Mouse (Mus musculus) lung, postnatal 0 days (tissue): ENCODE data around the gene Fbxl17. TPM values are rescaled to one million over a fixed set of nuclear protein-coding genes. Genes with fewer than 3 reads are reported as not detected.

Experiments used
- ATAC-seq: fragments of 200-750 bp; cut with Nextera tagmentation; 2 replicates; pipeline ENCODE4 v1.8.0; 2017; ENCODE audit warnings: moderate library complexity
- DNase-seq: peaks from one replicate; pipeline ENCODE4 v3.0.0-alpha.2; 2016; ENCODE audit warnings: low spot score
- H3K27ac ChIP-seq: fragments of 300-500 bp; sonication (generic); 2 replicates; pipeline ENCODE4 v1.5.1; 2014; ENCODE audit warnings: antibody characterized with exemption, mild to moderate bottlenecking, low read length, mixed read lengths
- H3K27me3 ChIP-seq: fragments of 300-500 bp; sonication (generic); replicated peaks from 2 replicates; pipeline ENCODE4 v1.6.1; 2014; ENCODE audit warnings: low read length, mixed read lengths; ENCODE audit not compliant: insufficient read depth
- H3K36me3 ChIP-seq: fragments of 300-500 bp; sonication (generic); 2 replicates; pipeline ENCODE4 v1.6.1; 2014; ENCODE audit warnings: low read length, mixed read lengths; ENCODE audit not compliant: insufficient read depth
- H3K4me1 ChIP-seq: fragments of 300-500 bp; sonication (generic); 2 replicates; pipeline ENCODE4 v1.6.1; 2014; ENCODE audit warnings: antibody characterized with exemption, low read depth, low read length, mixed read lengths; ENCODE audit not compliant: insufficient read depth
- H3K4me2 ChIP-seq: fragments of 300-500 bp; sonication (generic); replicated peaks from 2 replicates; pipeline ENCODE4 v1.6.1; 2014; ENCODE audit warnings: low read depth, mild to moderate bottlenecking, low read length, moderate library complexity, mixed read lengths
- H3K4me3 ChIP-seq: fragments of 300-500 bp; sonication (generic); 2 replicates; pipeline ENCODE4 v1.5.1; 2014; ENCODE audit warnings: low read depth, low read length
- H3K9ac ChIP-seq: fragments of 300-500 bp; sonication (generic); replicated peaks from 2 replicates; pipeline ENCODE4 v1.6.1; 2014; ENCODE audit warnings: low read depth, mild to moderate bottlenecking
- H3K9me3 ChIP-seq: fragments of 300-500 bp; sonication (generic); 2 replicates; pipeline ENCODE4 v1.6.1; 2016; ENCODE audit warnings: low read length, mixed read lengths
- CTCF ChIP-seq: IDR thresholded peaks from 2 replicates; pipeline ENCODE4 v1.5.1; 2016; ENCODE audit warnings: antibody characterized with exemption, mild to moderate bottlenecking
- EP300 ChIP-seq: IDR thresholded peaks from 2 replicates; pipeline ENCODE4 v1.6.1; 2016; ENCODE audit warnings: antibody characterized with exemption, mild to moderate bottlenecking, control low read depth
- WGBS: fragments of 180-500 bp; shearing (Covaris S2); extraction: QIAGEN DNeasy Blood & Tissue Kit; methylation state at CpG from one replicate; pipeline ENCODE4 v1.1.7; 2014; 5-methylcytosine and 5-hydroxymethylcytosine counted together
- polyA plus RNA-seq: library from polyadenylated mRNA; unstranded; fragments of >200 nt; fragmentation: Nextera tagmentation; extraction: Ambion mirVana; gene quantifications from 2 replicates; pipeline ENCODE4 v1.2.1, GENCODE M21; 2015

The Fbxl17 gene
- polyA plus RNA-seq, 1 experiment from 2014 or later, result 6.9 TPM

DNA sequence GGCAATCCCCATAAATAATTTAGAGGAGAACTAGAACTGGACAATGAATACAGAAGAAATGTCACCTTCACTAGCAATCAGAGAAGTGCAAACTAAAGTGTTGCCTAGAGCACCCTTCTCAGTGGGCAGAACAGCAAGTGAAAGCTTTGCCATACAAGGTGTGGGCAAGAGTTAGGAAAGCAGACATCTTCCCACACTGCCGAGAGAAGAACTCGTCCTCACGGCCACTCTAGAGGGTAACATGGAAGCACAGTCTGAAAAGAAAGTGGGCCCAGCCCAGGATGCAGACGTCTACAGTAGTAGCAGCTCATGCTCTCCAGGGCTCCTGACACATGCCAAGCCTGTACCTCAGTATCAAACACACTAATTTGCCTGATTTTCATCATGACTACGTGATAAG, 387.0 kb downstream of the Fbxl17 start:
- 79% methylated on average over 5 of the region's 5 CpGs for WGBS
- H3K9me3 ChIP-seq, result no peaks in the 10 kb centered on the region

DNA sequence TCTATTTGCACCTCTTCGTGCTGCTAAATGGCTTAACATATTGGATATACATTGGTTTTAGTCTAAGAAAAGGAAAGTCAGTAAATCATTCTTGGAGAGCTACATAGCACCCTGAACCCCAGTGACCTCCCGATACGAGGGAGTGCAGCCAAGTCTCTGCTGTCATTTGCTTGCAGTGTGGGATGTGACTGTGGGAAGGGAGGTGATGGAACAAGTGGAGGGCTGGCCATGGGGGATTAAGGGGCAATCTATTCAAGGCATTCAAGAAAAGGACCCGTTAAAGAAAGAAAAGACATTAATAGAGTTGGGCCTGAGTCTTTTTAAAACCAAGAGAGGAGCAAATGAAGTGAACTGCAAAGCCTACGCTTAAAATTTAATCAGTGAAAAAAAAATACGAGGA, 388.8 kb downstream of the Fbxl17 start:
- Histone ChIP-seq H3K27ac (no peak overlapping the region), H3K4me3 (no peak overlapping the region), H3K4me2 (no peak overlapping the region), H3K36me3 (no peaks in the 10 kb centered on the region), H3K27me3 (no peaks in the 10 kb centered on the region), H3K9me3 (no peaks in the 10 kb centered on the region), H3K9ac (no peak overlapping the region), H3K4me1 (no peaks in the 10 kb centered on the region)
- ATAC-seq (no peak), DNase-seq (no peak)
- TF ChIP-seq EP300 (no peak), CTCF (no peak)
- 55% methylated on average over 6 of the region's 6 CpGs for WGBS

More for the DNA sequence above, 387.0 kb downstream of the Fbxl17 start:
- H3K4me3 ChIP-seq, result no peak overlapping the region
- H3K4me2 ChIP-seq, result no peak overlapping the region
- no peak for DNase-seq
- H3K9ac ChIP-seq, result no peak overlapping the region
- H3K27me3 ChIP-seq, result no peaks in the 10 kb centered on the region
- H3K27ac ChIP-seq, result no peak overlapping the region
- H3K36me3 ChIP-seq, result no peaks in the 10 kb centered on the region
- ATAC-seq, result no peak
- no peak for TF ChIP-seq CTCF
- TF ChIP-seq EP300, result no peak
- no peaks in the 10 kb centered on the region for H3K4me1 ChIP-seq

- no peak overlapping the region for H3K4me2 ChIP-seq
- ATAC-seq, result no peak
- no peak overlapping the region for H3K4me3 ChIP-seq
- H3K9me3 ChIP-seq, result no peaks in the 10 kb centered on the region
- no peak for DNase-seq
- no peak overlapping the region for H3K27ac ChIP-seq
- WGBS, result 88% methylated on average over 7 of the region's 7 CpGs
- no peaks in the 10 kb centered on the region for H3K27me3 ChIP-seq
- TF ChIP-seq CTCF (no peak), EP300 (no peak)
- H3K4me1 ChIP-seq, result no peaks in the 10 kb centered on the region
- H3K36me3 ChIP-seq, result no peaks in the 10 kb centered on the region
- H3K9ac ChIP-seq, result no peak overlapping the region
Observed at GRCm38 (mm10) chr17:63110211-63110755, 389.5 kb downstream of the Fbxl17 start.

GRCm38 (mm10) chr17:63108035-63108434, 391.8 kb downstream of the Fbxl17 start:
- Histone ChIP-seq H3K4me1 (no peaks in the 10 kb centered on the region), H3K4me3 (no peak overlapping the region), H3K9me3 (no peaks in the 10 kb centered on the region), H3K36me3 (no peaks in the 10 kb centered on the region), H3K27ac (no peak overlapping the region), H3K9ac (no peak overlapping the region), H3K27me3 (no peaks in the 10 kb centered on the region), H3K4me2 (no peak overlapping the region)
- 90% methylated on average over 5 of the region's 5 CpGs for WGBS
- TF ChIP-seq CTCF (no peak), EP300 (no peak)
- ATAC-seq (no peak), DNase-seq (no peak)

GRCm38 (mm10) chr17:63107515-63107914, 392.3 kb downstream of the Fbxl17 start:
- H3K27ac ChIP-seq, result no peak overlapping the region
- H3K4me3 ChIP-seq, result no peak overlapping the region
- TF ChIP-seq CTCF (no peak), EP300 (no peak)
- no peak for ATAC-seq
- H3K4me2 ChIP-seq, result no peak overlapping the region
- no peak overlapping the region for H3K9ac ChIP-seq
- H3K4me1 ChIP-seq, result no peaks in the 10 kb centered on the region
- no peaks in the 10 kb centered on the region for H3K27me3 ChIP-seq
- H3K9me3 ChIP-seq, result no peaks in the 10 kb centered on the region
- WGBS, result 84% methylated on average over 4 of the region's 4 CpGs
- H3K36me3 ChIP-seq, result no peaks in the 10 kb centered on the region
- DNase-seq, result no peak

GRCm38 (mm10) chr17:63095553-63095952, 404.3 kb downstream of the Fbxl17 start:
- no peaks in the 10 kb centered on the region for H3K36me3 ChIP-seq
- H3K4me2 ChIP-seq, result no peak overlapping the region
- 53% methylated on average over 2 of the region's 2 CpGs for whole genome bisulfite sequencing
- H3K9me3 ChIP-seq, result no peaks in the 10 kb centered on the region
- no peak overlapping the region for H3K27ac ChIP-seq
- TF ChIP-seq CTCF (no peak), EP300 (no peak)
- DNase-seq, result no peak
- no peak overlapping the region for H3K4me3 ChIP-seq
- H3K4me1 ChIP-seq, result no peaks in the 10 kb centered on the region
- no peaks in the 10 kb centered on the region for H3K27me3 ChIP-seq
- no peak for ATAC-seq
- no peak overlapping the region for H3K9ac ChIP-seq

- Histone ChIP-seq H3K27me3 (no peaks in the 10 kb centered on the region), H3K4me1 (no peaks in the 10 kb centered on the region)
- WGBS, result 57% methylated on average over 4 of the region's 4 CpGs
Observed at GRCm38 (mm10) chr17:63095017-63095416, 404.8 kb downstream of the Fbxl17 start.

More at GRCm38 (mm10) chr17:63095017-63095416, 404.8 kb downstream of the Fbxl17 start:
- DNase-seq (no peak), ATAC-seq (no peak)
- Histone ChIP-seq H3K9me3 (no peaks in the 10 kb centered on the region), H3K4me2 (no peak overlapping the region), H3K36me3 (no peaks in the 10 kb centered on the region), H3K4me3 (no peak overlapping the region), H3K9ac (no peak overlapping the region), H3K27ac (no peak overlapping the region)
- no peak for TF ChIP-seq CTCF
- no peak for TF ChIP-seq EP300
